9 mouse cellular contexts compared by ENCODE assay signal in genomic region chr13:54312405-54313185, GRCm38 (mm10). TPM values are rescaled to one million over a fixed set of nuclear protein-coding genes. Genes with fewer than 3 reads are reported as not detected.
A peak's percentile ranks its signal among the peaks of the same experiment; 100 is the strongest.
DNase-seq lines count a peak whose midpoint lies in the region; ATAC-seq and TF ChIP-seq lines count a peak whose summit lies in the region.
"Had no signal": no experiment of that assay in that cellular context is flagged by ENCODE, and none has a peak within 500 bp of the region (broad histone marks: within the 10 kb centered on the region; RNA-seq: fewer than 3 reads in every experiment).

No protein-coding gene starts in this region.

- H3K79me2 ChIP-seq in myocyte (ENCODE audit: control insufficient read depth, insufficient read depth) = no peaks in the 10 kb centered on the region

- ATAC-seq in intestine, postnatal 0 days = no peak
- no peak for ATAC-seq in CD4-positive, CD25-positive, alpha-beta regulatory T cell, adult 4 months

- peak overlapping the region; percentile 15; the same call in 1 of the 2 replicates for H3K27ac ChIP-seq in intestine, postnatal 0 days (ENCODE audit: low read depth, low read length)
- H3K27ac ChIP-seq: neural tube, embryonic 13.5 days had no signal

- no peaks in the 10 kb centered on the region for H3K36me3 ChIP-seq in intestine, postnatal 0 days (ENCODE audit: control insufficient read depth, insufficient read depth)
- no peaks in the 10 kb centered on the region for H3K36me3 ChIP-seq in myocyte (ENCODE audit: control insufficient read depth, insufficient read depth)

- no peaks in the 10 kb centered on the region for H3K27me3 ChIP-seq in intestine, postnatal 0 days (replicated peaks; ENCODE audit: control insufficient read depth, insufficient read depth, low read length)
- no peaks in the 10 kb centered on the region for H3K27me3 ChIP-seq in myocyte (ENCODE audit: control insufficient read depth, insufficient read depth, insufficient read length)
- H3K27me3 ChIP-seq: neural tube, embryonic 13.5 days had no signal

- H3K9me3 ChIP-seq in intestine, postnatal 0 days (ENCODE audit: control insufficient read depth) = no peaks in the 10 kb centered on the region
- H3K9me3 ChIP-seq: neural tube, embryonic 13.5 days had no signal

- H3K4me3 ChIP-seq in lung, adult 2 months (replicated peaks; ENCODE audit: extremely low read depth, low read depth, low read length) = no peak overlapping the region
- no peak overlapping the region for H3K4me3 ChIP-seq in intestine, postnatal 0 days (ENCODE audit: low read depth, low read length)
- H3K4me3 ChIP-seq in myocyte = peak overlapping the region; percentile 4
- H3K4me3 ChIP-seq: neural tube, embryonic 13.5 days had no signal

- no peak overlapping the region for H3K9ac ChIP-seq in intestine, postnatal 0 days (ENCODE audit: low read depth, low read length)
- H3K9ac ChIP-seq: neural tube, embryonic 13.5 days had no signal

- no peak overlapping the region for H3ac ChIP-seq in myocyte (ENCODE audit: control insufficient read depth, insufficient read length)

- DNase-seq in lung, adult 18-20 months = peak; percentile 26 to 49
- DNase-seq in lung, adult 2 months = no peak
- DNase-seq in frontal cortex, postnatal 14 days (ENCODE audit: low spot score in 2 of 2) = peak; percentile 56 to 59
- no peak for DNase-seq in ovary, adult 18-20 months (ENCODE audit: low spot score)
- DNase-seq in retina, postnatal 1 day = no peak

- no peak overlapping the region for H3K4me2 ChIP-seq in intestine, postnatal 0 days (replicated peaks; ENCODE audit: low read depth)
- H3K4me2 ChIP-seq in myocyte (ENCODE audit: low read depth) = peak overlapping the region; percentile 88
- H3K4me2 ChIP-seq: neural tube, embryonic 13.5 days had no signal

- no peak for TF ChIP-seq CTCF in lung, adult 2 months (IDR thresholded peaks at IDR 0.05; ENCODE audit: insufficient read depth, low read length)
- TF ChIP-seq CTCF in intestine, postnatal 0 days (IDR thresholded peaks at IDR 0.05; ENCODE audit: low read depth) = no peak

- peaks cover 2% of the 10 kb centered on the region; the same call in 1 of the 2 replicates for H3K4me1 ChIP-seq in lung, adult 2 months (ENCODE audit: control insufficient read depth, insufficient read depth, low read length)
- H3K4me1 ChIP-seq in intestine, postnatal 0 days (replicated peaks; ENCODE audit: control insufficient read depth, insufficient read depth, low read length) = no peaks in the 10 kb centered on the region

- 49% methylated on average over 18 of the region's 18 CpGs for WGBS in lung, adult 2 months
- WGBS in intestine, postnatal 0 days = 54% methylated on average over 18 of the region's 18 CpGs

- no peak for TF ChIP-seq POLR2A in lung, adult 2 months (IDR thresholded peaks at IDR 0.05; ENCODE audit: borderline replicate concordance, extremely low read depth, low read depth, low read length)
- no peak for TF ChIP-seq POLR2A in myocyte (IDR thresholded peaks at IDR 0.05; ENCODE audit: insufficient read length, low read depth)

TF ChIP-seq in myocyte, 11 proteins besides CTCF, POLR2A, EP300 and RAD21:
- no peak for TF ChIP-seq SRF (IDR thresholded peaks at IDR 0.05; ENCODE audit: control insufficient read depth, insufficient read length, low read depth)
- TF ChIP-seq TCF3 (IDR thresholded peaks at IDR 0.05; ENCODE audit: insufficient read length, low read depth) = no peak
- TF ChIP-seq E2F4 (IDR thresholded peaks at IDR 0.05; ENCODE audit: insufficient read depth) = no peak
- TF ChIP-seq USF1 (IDR thresholded peaks at IDR 0.05; ENCODE audit: low read depth) = no peak
- 0 out of 2 replicates have a peak, but pooled peaks have one; percentile 3 for TF ChIP-seq CEBPB (IDR thresholded peaks at IDR 0.05; ENCODE audit: insufficient read depth, poor library complexity, severe bottlenecking)
- no peak for TF ChIP-seq MAX (IDR thresholded peaks at IDR 0.05; ENCODE audit: low read depth)
- TF ChIP-seq MYOG (IDR thresholded peaks at IDR 0.05; ENCODE audit: control insufficient read depth in 1 of 3, insufficient read depth in 1 of 3, insufficient read length in 2 of 3, low read depth in 2 of 3) = peak in 1 of 3 experiments; percentile 59
- no peak for TF ChIP-seq TCF12 (IDR thresholded peaks at IDR 0.05; ENCODE audit: insufficient read depth, poor library complexity, severe bottlenecking)
- TF ChIP-seq REST (IDR thresholded peaks at IDR 0.05; ENCODE audit: insufficient read depth, insufficient read length) = no peak
- peak in 1 of 3 experiments; percentile 44 for TF ChIP-seq MYOD1 (IDR thresholded peaks at IDR 0.05; ENCODE audit: control insufficient read depth in 1 of 3, insufficient read length in 2 of 3, low read depth in 2 of 3)
- TF ChIP-seq POLR2AphosphoS2 (IDR thresholded peaks at IDR 0.05; ENCODE audit: insufficient read length, low read depth) = no peak
TF ChIP-seq in myocyte: peak in this region for 3.

RNA-seq across cellular contexts. Expression of gene Cplx2, which starts 58.6 kb away (rescaled TPM):
- 6.1 and 7.0 TPM in 2 replicates for polyA plus RNA-seq in lung, adult 2 months (2012; rRNA removed)
- polyA plus RNA-seq in intestine, postnatal 0 days (2015; fragmentation: Nextera tagmentation; extraction: Ambion mirVana) = 2.2 and 2.6 TPM in 2 replicates
- polyA plus RNA-seq in myocyte (2012; fragmentation: generic; extraction: Trizol) = 5.2 TPM
- polyA plus RNA-seq in CD4-positive, CD25-positive, alpha-beta regulatory T cell, adult 4 months (2017; shearing (Covaris generic)) = not detected

Comparison
In these comparisons a context has a peak if more than half of its experiments do, and no peak if none do; other contexts are left out.
1. DNase-seq: peak in lung, adult 18-20 months (2 of 2) and frontal cortex, postnatal 14 days (2 of 2); none in lung, adult 2 months (single experiment), ovary, adult 18-20 months (single experiment) and retina, postnatal 1 day (single experiment).